Mouse (Mus musculus) hindbrain, embryonic 16.5 days (tissue): ENCODE measurements around the gene Kcnh7. TPM values are rescaled to one million over a fixed set of nuclear protein-coding genes. Genes with fewer than 3 reads are reported as not detected.
"Not testable (repeated sequence)": the region's sequence is repeated elsewhere in the genome, so short reads cannot be mapped to it uniquely, and the experiment has no call there.

ENCODE experiments used
- ATAC-seq: fragments of 200-750 bp; cut with Nextera tagmentation; 2 replicates; pipeline ENCODE4 v1.8.0; 2017; ENCODE audit warnings: moderate TSS enrichment, moderate library complexity
- H3K27ac ChIP-seq: fragments of 300-500 bp; sonication (generic); 2 replicates; pipeline ENCODE4 v1.5.1; 2014; ENCODE audit warnings: low read depth, mild to moderate bottlenecking, control low read depth, low read length, moderate library complexity
- H3K27me3 ChIP-seq: fragments of 300-500 bp; sonication (generic); replicated peaks from 2 replicates; pipeline ENCODE4 v1.6.1; 2014; ENCODE audit warnings: low read length; ENCODE audit not compliant: control insufficient read depth, insufficient read depth
- H3K36me3 ChIP-seq: fragments of 300-500 bp; sonication (generic); 2 replicates; pipeline ENCODE4 v1.6.1; 2014; ENCODE audit warnings: mild to moderate bottlenecking, low read length, moderate library complexity, mixed read lengths; ENCODE audit not compliant: control insufficient read depth, insufficient read depth
- H3K4me1 ChIP-seq: fragments of 300-500 bp; sonication (generic); 2 replicates; pipeline ENCODE4 v1.6.1; 2014; ENCODE audit warnings: low read depth, low read length; ENCODE audit not compliant: control insufficient read depth, insufficient read depth
- H3K4me2 ChIP-seq: fragments of 300-500 bp; sonication (generic); 2 replicates; pipeline ENCODE4 v1.6.1; 2014; ENCODE audit warnings: mild to moderate bottlenecking, low read length, control low read depth, moderate library complexity
- H3K4me3 ChIP-seq: fragments of 300-500 bp; sonication (generic); 2 replicates; pipeline ENCODE4 v1.5.1; 2014; ENCODE audit warnings: mild to moderate bottlenecking, low read length, control low read depth, moderate library complexity
- H3K9ac ChIP-seq: fragments of 300-500 bp; sonication (generic); 2 replicates; pipeline ENCODE4 v1.6.1; 2014; ENCODE audit warnings: low read depth, mild to moderate bottlenecking, control low read depth, low read length, moderate library complexity
- H3K9me3 ChIP-seq: fragments of 300-500 bp; sonication (generic); 2 replicates; pipeline ENCODE4 v1.6.1; 2014; ENCODE audit warnings: mild to moderate bottlenecking, low read length, moderate library complexity; ENCODE audit not compliant: control insufficient read depth
- WGBS: fragments of 180-500 bp; shearing (Covaris S2); extraction: QIAGEN DNeasy Blood & Tissue Kit; methylation state at CpG from one replicate; pipeline ENCODE4 v1.1.7; 2014; 5-methylcytosine and 5-hydroxymethylcytosine counted together
- polyA plus RNA-seq: library from polyadenylated mRNA; unstranded; fragments of >200 nt; fragmentation: Nextera tagmentation; extraction: Ambion mirVana; gene quantifications from 2 replicates; pipeline ENCODE4 v1.2.1, GENCODE M21; 2015

Kcnh7 gene
- polyA plus RNA-seq, 1 experiment from 2014 or later: 9.4 TPM

DNA sequence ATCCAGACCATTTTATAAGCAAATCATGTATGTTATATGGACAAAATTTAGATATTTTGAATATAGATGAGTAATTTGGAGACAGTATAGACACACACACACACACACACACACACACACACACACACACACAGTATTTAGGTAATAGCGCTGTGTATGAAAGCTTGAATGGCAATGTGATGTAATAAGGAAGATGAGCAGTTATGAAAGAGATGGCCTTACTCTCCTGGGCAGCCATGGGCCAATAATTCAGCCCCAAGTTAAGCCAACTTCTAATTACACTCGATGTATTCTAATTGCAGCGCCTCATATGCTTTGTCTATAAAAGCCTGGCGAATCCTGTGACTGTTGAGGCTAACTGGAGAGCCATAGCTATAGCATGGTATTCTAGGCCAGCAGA, 469.7 kb downstream of the Kcnh7 start:
- H3K36me3 ChIP-seq, H3K4me1 ChIP-seq, H3K27ac ChIP-seq, ATAC-seq, H3K27me3 ChIP-seq, H3K4me3 ChIP-seq, H3K4me2 ChIP-seq, H3K9me3 ChIP-seq, H3K9ac ChIP-seq: not testable (repeated sequence)
- WGBS: 91% methylated on average over 4 of the region's 4 CpGs

DNA sequence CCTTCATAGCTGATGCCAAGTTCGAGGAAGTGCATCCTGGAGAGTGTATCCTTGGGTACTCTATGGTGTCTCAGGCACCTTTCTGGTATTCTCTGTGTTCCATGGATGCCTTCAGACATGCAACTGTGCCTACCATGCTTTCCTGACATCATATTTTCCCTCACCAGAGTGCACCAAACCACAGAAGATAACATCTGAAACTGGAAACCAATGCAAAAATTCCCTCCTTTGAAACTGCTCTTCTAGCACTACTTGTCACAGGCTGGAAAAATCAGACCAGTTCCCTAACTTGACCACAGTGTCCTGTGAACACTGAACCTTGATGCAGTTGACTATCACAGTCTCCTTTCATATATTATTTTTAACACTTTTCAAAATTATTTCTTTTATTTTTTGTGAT, 474.5 kb downstream of the Kcnh7 start:
- Histone ChIP-seq H3K27ac (no peak overlapping the region), H3K4me2 (no peak overlapping the region), H3K4me3 (no peak overlapping the region), H3K36me3 (0 out of 2 replicates have a peak, but pooled peaks cover 2% of the 10 kb centered on the region), H3K4me1 (no peaks in the 10 kb centered on the region), H3K9me3 (no peaks in the 10 kb centered on the region), H3K9ac (no peak overlapping the region), H3K27me3 (no peaks in the 10 kb centered on the region)
- 81% methylated on average over 1 of the region's 1 CpGs for WGBS
- ATAC-seq: no peak

DNA sequence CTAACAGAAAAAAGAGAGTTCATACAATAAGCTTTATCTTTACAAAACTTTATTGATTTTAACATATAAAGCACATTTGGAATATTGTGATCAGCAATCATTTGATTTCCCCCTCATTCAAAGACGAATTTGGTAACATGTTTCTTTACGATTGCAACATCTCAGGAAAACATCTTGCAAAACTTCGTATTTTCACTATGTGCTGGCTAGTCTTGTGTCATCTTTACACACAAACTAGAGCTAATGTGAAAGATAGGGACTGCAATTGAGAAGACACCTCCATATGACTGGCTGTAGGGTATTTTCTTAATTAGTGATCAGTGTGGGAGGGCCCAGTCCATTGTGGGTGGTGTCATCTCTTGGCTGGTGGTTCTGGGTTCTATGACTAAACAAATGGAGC, 477.8 kb downstream of the Kcnh7 start:
- Histone ChIP-seq H3K4me2 (no peak overlapping the region), H3K9me3 (no peaks in the 10 kb centered on the region)
- 92% methylated on average over 3 of the region's 3 CpGs for WGBS

DNA sequence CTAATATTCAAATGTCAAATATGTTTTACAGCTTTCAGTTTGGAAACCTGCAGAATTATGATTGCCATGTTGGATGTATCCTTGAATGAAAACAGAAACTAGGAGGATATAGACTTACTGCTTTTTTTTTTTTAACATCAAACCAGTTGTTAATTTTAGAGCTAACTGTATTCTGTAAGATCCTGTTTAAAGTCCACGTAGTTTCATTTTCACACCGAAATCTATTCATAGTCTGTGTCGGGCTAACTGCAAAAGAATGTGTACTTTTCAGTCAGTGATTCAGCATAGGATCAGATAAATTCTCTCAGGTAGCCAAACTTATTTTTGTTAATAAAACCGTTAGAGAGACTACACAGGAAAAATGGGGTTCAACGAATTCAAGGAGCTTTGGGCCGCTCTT, 498.2 kb downstream of the Kcnh7 start:
- Histone ChIP-seq H3K27me3 (no peaks in the 10 kb centered on the region), H3K4me3 (no peak overlapping the region), H3K9me3 (no peaks in the 10 kb centered on the region), H3K36me3 (no peaks in the 10 kb centered on the region), H3K4me2 (no peak overlapping the region), H3K9ac (no peak overlapping the region), H3K27ac (no peak overlapping the region), H3K4me1 (no peaks in the 10 kb centered on the region)
- 89% methylated on average over 6 of the region's 6 CpGs for WGBS
- ATAC-seq: no peak

More for the DNA sequence above, 477.8 kb downstream of the Kcnh7 start:
- no peak overlapping the region for H3K27ac ChIP-seq
- H3K4me1 ChIP-seq: no peaks in the 10 kb centered on the region
- no peak for ATAC-seq
- H3K27me3 ChIP-seq: no peaks in the 10 kb centered on the region
- H3K36me3 ChIP-seq: peaks cover 8% of the 10 kb centered on the region; the same call in 1 of the 2 replicates
- no peak overlapping the region for H3K4me3 ChIP-seq
- no peak overlapping the region for H3K9ac ChIP-seq

DNA sequence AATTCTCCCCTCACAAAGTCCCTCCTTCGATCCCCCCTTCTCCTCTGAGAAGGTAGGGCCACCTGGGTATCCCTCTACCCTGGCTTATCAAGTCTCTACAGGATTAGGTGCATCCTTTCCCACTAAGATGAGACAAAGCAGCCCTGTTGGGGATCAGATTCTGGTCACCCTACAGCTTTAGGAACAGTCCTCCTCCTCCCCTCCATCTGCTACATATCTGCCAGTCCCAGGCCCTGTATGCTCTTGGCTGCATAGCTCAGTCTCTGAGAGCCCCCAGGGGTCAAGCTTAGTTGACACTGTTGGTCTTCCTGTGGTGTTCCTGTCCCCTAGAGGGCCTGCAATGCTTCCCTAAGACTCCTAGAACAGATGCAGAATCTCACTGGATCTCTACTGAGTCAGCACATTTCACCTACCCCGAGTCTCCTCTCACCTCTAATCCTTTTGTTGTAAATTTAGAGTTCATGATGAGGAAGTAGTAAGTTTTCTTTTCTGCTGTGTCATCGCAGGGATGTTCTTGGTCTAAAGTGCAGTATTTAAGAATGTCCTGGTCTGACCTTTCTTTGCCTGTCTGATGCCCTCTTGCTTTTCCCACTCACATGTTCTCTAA, 499.0 kb downstream of the Kcnh7 start:
- no peak overlapping the region for H3K4me2 ChIP-seq
- ATAC-seq: no peak
- no peaks in the 10 kb centered on the region for H3K27me3 ChIP-seq
- no peak overlapping the region for H3K27ac ChIP-seq
- H3K4me1 ChIP-seq: no peaks in the 10 kb centered on the region
- WGBS: 63% methylated on average over 3 of the region's 3 CpGs
- no peak overlapping the region for H3K9ac ChIP-seq
- no peaks in the 10 kb centered on the region for H3K9me3 ChIP-seq
- no peaks in the 10 kb centered on the region for H3K36me3 ChIP-seq
- H3K4me3 ChIP-seq: no peak overlapping the region

DNA sequence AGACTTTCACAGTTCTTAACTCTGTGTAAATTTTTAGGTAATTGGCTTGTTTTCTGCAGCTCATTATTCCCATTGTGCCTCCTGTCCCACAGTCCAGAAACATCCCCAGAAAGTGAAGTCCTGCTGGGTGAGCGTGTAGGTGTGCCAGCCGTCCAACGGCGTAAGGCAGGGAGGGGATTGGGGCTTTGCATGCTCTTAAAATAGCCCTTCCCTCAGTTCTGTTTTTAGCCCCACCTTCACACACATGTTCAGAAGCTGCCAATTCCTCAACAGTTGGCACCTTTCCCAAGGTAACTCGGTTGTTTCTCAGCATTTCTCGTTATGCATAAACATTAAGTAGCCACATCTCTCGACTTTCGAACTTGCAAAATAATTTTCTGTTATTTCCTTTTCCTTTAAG, 502.4 kb downstream of the Kcnh7 start:
- no peak overlapping the region for H3K27ac ChIP-seq
- no peak overlapping the region for H3K9ac ChIP-seq

DNA sequence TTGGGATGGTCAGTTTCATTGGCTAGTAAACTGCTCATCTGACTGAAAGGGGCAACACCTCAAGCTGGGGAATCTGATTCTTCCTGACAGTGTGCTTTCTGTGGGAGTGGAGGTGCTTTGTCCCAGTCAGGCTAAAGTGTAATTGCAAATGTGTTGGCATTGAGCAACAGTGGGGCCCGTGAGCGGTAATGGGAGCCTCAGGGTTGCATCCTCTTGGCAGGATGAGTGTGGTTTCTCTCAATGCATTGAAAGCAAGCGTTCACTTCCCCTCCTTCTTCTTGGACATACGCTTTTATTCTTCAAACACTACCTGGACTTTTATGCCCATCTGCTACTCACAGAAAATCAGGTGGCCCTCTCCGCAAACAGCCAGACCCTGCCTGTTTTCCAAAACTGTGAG, 511.3 kb downstream of the Kcnh7 start:
- Histone ChIP-seq H3K36me3 (no peaks in the 10 kb centered on the region), H3K4me1 (no peaks in the 10 kb centered on the region), H3K4me2 (no peak overlapping the region), H3K9me3 (no peaks in the 10 kb centered on the region), H3K4me3 (no peak overlapping the region), H3K27me3 (no peaks in the 10 kb centered on the region), H3K27ac (no peak overlapping the region), H3K9ac (no peak overlapping the region)
- no peak for ATAC-seq
- 96% methylated on average over 5 of the region's 5 CpGs for WGBS

More for the DNA sequence above, 502.4 kb downstream of the Kcnh7 start:
- no peak for ATAC-seq
- no peaks in the 10 kb centered on the region for H3K9me3 ChIP-seq
- no peaks in the 10 kb centered on the region for H3K4me1 ChIP-seq
- H3K4me3 ChIP-seq: no peak overlapping the region
- no peak overlapping the region for H3K4me2 ChIP-seq
- 72% methylated on average over 8 of the region's 8 CpGs for WGBS
- no peaks in the 10 kb centered on the region for H3K27me3 ChIP-seq
- H3K36me3 ChIP-seq: no peaks in the 10 kb centered on the region

DNA sequence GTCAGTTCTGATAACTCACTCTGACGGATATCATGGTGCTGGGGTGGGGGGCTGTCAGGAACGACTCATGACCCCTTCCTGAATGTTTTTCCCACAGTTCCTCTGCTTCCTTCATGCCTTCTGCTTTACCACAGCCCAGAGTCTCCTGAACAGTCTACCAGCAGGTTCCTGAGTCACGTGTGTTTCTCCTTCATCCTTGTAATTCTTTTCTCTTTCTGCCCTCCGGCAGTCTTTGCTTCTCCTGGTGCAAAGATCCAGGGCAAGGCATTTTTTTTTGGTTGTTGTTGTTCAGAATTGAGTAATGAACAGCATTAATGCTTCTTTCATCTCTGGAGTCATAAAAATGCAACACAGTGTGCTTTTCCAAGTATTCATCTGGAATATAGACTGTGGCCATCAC, 513.3 kb downstream of the Kcnh7 start:
- Histone ChIP-seq H3K9me3 (no peaks in the 10 kb centered on the region), H3K4me1 (no peaks in the 10 kb centered on the region), H3K36me3 (no peaks in the 10 kb centered on the region), H3K27ac (no peak overlapping the region), H3K4me3 (no peak overlapping the region), H3K4me2 (no peak overlapping the region), H3K27me3 (no peaks in the 10 kb centered on the region), H3K9ac (no peak overlapping the region)
- WGBS: 86% methylated on average over 4 of the region's 4 CpGs
- ATAC-seq: no peak

DNA sequence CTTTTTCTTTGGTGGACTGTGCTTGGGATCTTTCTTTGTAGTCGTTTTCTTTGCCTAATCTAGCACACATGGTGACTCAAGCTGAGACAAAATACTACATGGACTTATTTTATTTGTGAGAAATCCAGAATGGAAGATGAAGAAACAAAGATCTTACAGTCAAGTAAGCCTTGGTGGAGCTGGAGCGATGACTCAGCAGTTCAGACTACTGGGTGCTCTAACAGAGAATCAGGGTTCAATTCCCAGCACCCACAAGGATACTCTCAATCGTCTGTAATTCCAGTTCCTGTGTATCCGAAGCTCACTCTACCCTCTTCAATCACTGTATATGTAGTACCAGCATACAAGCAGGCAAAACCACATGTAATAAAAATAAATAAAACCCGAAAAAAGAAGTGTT, 513.8 kb downstream of the Kcnh7 start:
- no peak overlapping the region for H3K27ac ChIP-seq
- no peaks in the 10 kb centered on the region for H3K27me3 ChIP-seq
- no peaks in the 10 kb centered on the region for H3K36me3 ChIP-seq
- H3K4me3 ChIP-seq: no peak overlapping the region
- no peaks in the 10 kb centered on the region for H3K9me3 ChIP-seq
- H3K4me1 ChIP-seq: no peaks in the 10 kb centered on the region
- H3K9ac ChIP-seq: no peak overlapping the region
- ATAC-seq: no peak
- WGBS: 88% methylated on average over 5 of the region's 5 CpGs
- no peak overlapping the region for H3K4me2 ChIP-seq

DNA sequence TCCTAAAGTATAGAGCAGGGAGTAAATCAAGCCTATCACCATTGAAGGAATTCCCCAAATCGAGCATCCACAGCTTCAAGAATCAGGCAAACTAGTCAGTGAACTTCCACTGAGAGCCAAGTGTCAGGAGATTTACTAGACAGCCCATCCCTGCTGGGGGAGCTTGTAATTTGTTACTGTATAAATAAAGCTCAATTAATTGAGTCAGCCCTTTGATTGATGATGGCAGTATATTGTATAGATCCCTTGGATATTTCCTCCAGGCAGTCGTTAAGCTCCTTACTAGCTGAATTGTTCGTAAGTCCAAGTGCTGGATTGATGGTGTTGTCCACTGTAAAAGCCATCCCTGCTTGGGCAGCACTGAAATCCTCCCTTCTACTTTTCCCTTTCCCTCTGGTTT, 514.2 kb downstream of the Kcnh7 start:
- no peak for ATAC-seq

More for the DNA sequence above, 514.2 kb downstream of the Kcnh7 start:
- H3K27me3 ChIP-seq: no peaks in the 10 kb centered on the region
- H3K4me2 ChIP-seq: no peak overlapping the region
- no peaks in the 10 kb centered on the region for H3K4me1 ChIP-seq
- H3K9ac ChIP-seq: no peak overlapping the region
- H3K27ac ChIP-seq: no peak overlapping the region
- no peaks in the 10 kb centered on the region for H3K9me3 ChIP-seq
- WGBS: 49% methylated on average over 3 of the region's 3 CpGs
- no peaks in the 10 kb centered on the region for H3K36me3 ChIP-seq
- no peak overlapping the region for H3K4me3 ChIP-seq
